Mouse (Mus musculus) olfactory bulb, adult 2 months (tissue): ENCODE results near the gene Fam177a.
"Not testable (repeated sequence)": the region's sequence is repeated elsewhere in the genome, so short reads cannot be mapped to it uniquely, and the experiment has no call there.

Experiments
- CTCF ChIP-seq: fragments of 200-500 bp; IDR thresholded peaks from 2 replicates; pipeline ENCODE4 v1.5.1; 2012; ENCODE audit warnings: low read depth, mild to moderate bottlenecking, low read length, moderate library complexity; ENCODE audit not compliant: insufficient read depth
- POLR2A ChIP-seq: fragments of 200-500 bp; IDR thresholded peaks from 2 replicates; pipeline ENCODE4 v1.6.1; 2012; ENCODE audit warnings: mild to moderate bottlenecking, low read depth, low read length, moderate library complexity; ENCODE audit not compliant: insufficient read depth

GRCm38 (mm10) chr12:55167034-55167557, 42.8 kb downstream of the Fam177a start:
- TF ChIP-seq POLR2A, CTCF: not testable (repeated sequence)
